Mouse (Mus musculus) CH12.LX (cell line): Measurements from ENCODE around the gene Syn3. TPM values are rescaled to one million over a fixed set of nuclear protein-coding genes. Genes with fewer than 3 reads are reported as not detected.

Source experiments
- DNase-seq: peaks from one replicate; pipeline ENCODE4 v3.0.0-alpha.2; 2013; ENCODE audit errors: extremely low read depth
- H3K27ac ChIP-seq: 2 replicates; pipeline ENCODE4 v1.5.1; 2012; ENCODE audit warnings: low read depth, mild to moderate bottlenecking, control low read depth, moderate library complexity; ENCODE audit not compliant: insufficient read depth
- H3K27me3 ChIP-seq: replicated peaks from 2 replicates; pipeline ENCODE3; 2012; ENCODE audit warnings: inconsistent platforms
- H3K36me3 ChIP-seq, 2 experiments: replicated peaks in 1 of 2; 2 replicates each; pipeline versions ENCODE3 to v1.6.1; 2012; ENCODE audit warnings: inconsistent platforms in 1 of 2, low read length in 1 of 2, mild to moderate bottlenecking in 1 of 2, mixed read lengths in 1 of 2, moderate library complexity in 1 of 2; ENCODE audit not compliant: control insufficient read depth in 1 of 2, insufficient read depth in 1 of 2
- H3K4me1 ChIP-seq, 2 experiments: 2 replicates each; pipeline ENCODE4 v1.6.1; 2012; ENCODE audit warnings: inconsistent platforms in 1 of 2, moderate library complexity in 1 of 2; ENCODE audit not compliant: insufficient read depth in 2 of 2, control insufficient read depth in 1 of 2
- H3K4me2 ChIP-seq: 2 replicates; pipeline ENCODE4 v1.6.1; 2012; ENCODE audit warnings: low read depth, mild to moderate bottlenecking, control low read depth; ENCODE audit not compliant: poor library complexity, insufficient read depth, severe bottlenecking
- H3K4me3 ChIP-seq, 3 experiments: fragments of 150-350 bp in 1 of 3; sonication (generic) in 1 of 3; replicated peaks in 1 of 3; 2 replicates each; pipeline versions ENCODE3 to v1.5.1; 2011 to 2012; ENCODE audit warnings: low read depth in 2 of 3, low read length in 2 of 3, mild to moderate bottlenecking in 2 of 3, moderate library complexity in 2 of 3, control low read depth in 1 of 3, improper control_type of control experiment in 1 of 3, inconsistent platforms in 1 of 3, mixed read lengths in 1 of 3; ENCODE audit not compliant: poor library complexity in 1 of 3
- H3K79me2 ChIP-seq: replicated peaks from 2 replicates; pipeline ENCODE4 v1.6.1; 2012; ENCODE audit warnings: mild to moderate bottlenecking, moderate library complexity; ENCODE audit not compliant: control insufficient read depth, poor library complexity, insufficient read depth, severe bottlenecking; ENCODE audit errors: extremely low read depth
- H3K9ac ChIP-seq: 2 replicates; pipeline ENCODE4 v1.6.1; 2012; ENCODE audit warnings: low read depth, mild to moderate bottlenecking, control low read depth, moderate library complexity; ENCODE audit not compliant: insufficient read depth
- H3K9me3 ChIP-seq: replicated peaks from 2 replicates; pipeline ENCODE3; 2012; ENCODE audit warnings: low read length, inconsistent platforms, mixed read lengths
- BHLHE40 ChIP-seq: IDR thresholded peaks from 2 replicates; pipeline ENCODE4 v1.6.1; 2011; ENCODE audit warnings: mild to moderate bottlenecking, low read depth, low read length, improper control_type of control experiment
- CHD1 ChIP-seq: IDR thresholded peaks from 2 replicates; pipeline ENCODE4 v1.6.1; 2012; ENCODE audit warnings: low read depth, low read length, improper control_type of control experiment, inconsistent platforms
- CHD2 ChIP-seq: IDR thresholded peaks from 2 replicates; pipeline ENCODE4 v1.6.1; 2011; ENCODE audit warnings: low read length, improper control_type of control experiment
- CTCF ChIP-seq, 2 experiments: IDR thresholded peaks in 1 of 2; conservative IDR thresholded peaks in 1 of 2; 2 replicates each; pipeline ENCODE4 v1.5.1; 2011 to 2012; ENCODE audit warnings: low read depth in 2 of 2, low read length in 2 of 2, improper control_type of control experiment in 1 of 2, inconsistent platforms in 1 of 2, mild to moderate bottlenecking in 1 of 2, moderate library complexity in 1 of 2
- ELF1 ChIP-seq: IDR thresholded peaks from 2 replicates; pipeline ENCODE4 v1.6.1; 2014; ENCODE audit warnings: low read depth, mild to moderate bottlenecking, inconsistent platforms, low read length, improper control_type of control experiment
- EP300 ChIP-seq: IDR thresholded peaks from 2 replicates; pipeline ENCODE4 v1.6.1; 2011; ENCODE audit warnings: low read length, improper control_type of control experiment
- ETS1 ChIP-seq: conservative IDR thresholded peaks from 2 replicates; pipeline ENCODE4 v1.6.1; 2012; ENCODE audit warnings: low read depth, mild to moderate bottlenecking, inconsistent platforms, low read length, improper control_type of control experiment, moderate library complexity
- GABPA ChIP-seq: IDR thresholded peaks from 2 replicates; pipeline ENCODE4 v1.6.1; 2012; ENCODE audit warnings: low read depth, low read length, improper control_type of control experiment, inconsistent platforms; ENCODE audit not compliant: insufficient replicate concordance
- HCFC1 ChIP-seq: IDR thresholded peaks from 2 replicates; pipeline ENCODE4 v1.6.1; 2012; ENCODE audit warnings: low read depth, mild to moderate bottlenecking, inconsistent platforms, low read length, improper control_type of control experiment
- IRF4 ChIP-seq: IDR thresholded peaks from 2 replicates; pipeline ENCODE4 v1.6.1; 2014; ENCODE audit warnings: low read depth, mild to moderate bottlenecking, inconsistent platforms, low read length, improper control_type of control experiment
- JUN ChIP-seq: IDR thresholded peaks from 2 replicates; pipeline ENCODE4 v1.6.1; 2011; ENCODE audit warnings: low read depth, mild to moderate bottlenecking, low read length, improper control_type of control experiment, moderate library complexity; ENCODE audit not compliant: insufficient read depth
- JUND ChIP-seq: conservative IDR thresholded peaks from 2 replicates; pipeline ENCODE4 v1.6.1; 2011; ENCODE audit warnings: low read depth, low read length, improper control_type of control experiment
- MAFK ChIP-seq: IDR thresholded peaks from 2 replicates; pipeline ENCODE4 v1.6.1; 2011; ENCODE audit warnings: low read length, improper control_type of control experiment; ENCODE audit not compliant: insufficient replicate concordance
- MYC ChIP-seq: IDR thresholded peaks from 2 replicates; pipeline ENCODE4 v1.6.1; 2011; ENCODE audit warnings: low read depth, mild to moderate bottlenecking, improper control_type of control experiment, low read length
- NELFE ChIP-seq: IDR thresholded peaks from 2 replicates; pipeline ENCODE4 v1.6.1; 2011; ENCODE audit warnings: low read depth, low read length, improper control_type of control experiment
- NRF1 ChIP-seq: IDR thresholded peaks from 2 replicates; pipeline ENCODE4 v1.6.1; 2014; ENCODE audit warnings: low read depth, mild to moderate bottlenecking, inconsistent platforms, low read length, improper control_type of control experiment, moderate library complexity
- PAX5 ChIP-seq: IDR thresholded peaks from 2 replicates; pipeline ENCODE4 v1.6.1; 2012; ENCODE audit warnings: low read length, inconsistent platforms, mixed read lengths
- POLR2A ChIP-seq: IDR thresholded peaks from 2 replicates; pipeline ENCODE4 v1.6.1; 2011; ENCODE audit warnings: low read depth, mild to moderate bottlenecking, improper control_type of control experiment, low read length
- POLR2AphosphoS2 ChIP-seq: IDR thresholded peaks from 2 replicates; pipeline ENCODE4 v1.6.1; 2011; ENCODE audit warnings: low read depth, low read length, improper control_type of control experiment
- RAD21 ChIP-seq: IDR thresholded peaks from 2 replicates; pipeline ENCODE4 v1.6.1; 2011; ENCODE audit warnings: low read depth, mild to moderate bottlenecking, low read length, improper control_type of control experiment, moderate library complexity
- SIN3A ChIP-seq: IDR thresholded peaks from 2 replicates; pipeline ENCODE4 v1.6.1; 2012; ENCODE audit warnings: low read length, improper control_type of control experiment, inconsistent platforms
- SMC3 ChIP-seq: IDR thresholded peaks from 2 replicates; pipeline ENCODE4 v1.6.1; 2011; ENCODE audit warnings: low read depth, low read length, improper control_type of control experiment
- TBP ChIP-seq: conservative IDR thresholded peaks from 2 replicates; pipeline ENCODE4 v1.6.1; 2011; ENCODE audit warnings: low read depth, low read length, improper control_type of control experiment
- TCF12 ChIP-seq: IDR thresholded peaks from 2 replicates; pipeline ENCODE4 v1.6.1; 2014; ENCODE audit warnings: low read depth, mild to moderate bottlenecking, inconsistent platforms, low read length, improper control_type of control experiment
- UBTF ChIP-seq: IDR thresholded peaks from 2 replicates; pipeline ENCODE4 v1.6.1; 2012; ENCODE audit warnings: low read depth, mild to moderate bottlenecking, inconsistent platforms, low read length, improper control_type of control experiment, moderate library complexity
- USF2 ChIP-seq: conservative IDR thresholded peaks from 2 replicates; pipeline ENCODE4 v1.6.1; 2011; ENCODE audit warnings: low read depth, low read length, improper control_type of control experiment
- ZKSCAN1 ChIP-seq: IDR thresholded peaks from 2 replicates; pipeline ENCODE4 v1.6.1; 2012; ENCODE audit warnings: low read depth, inconsistent platforms, low read length, improper control_type of control experiment, borderline replicate concordance
- ZMIZ1 ChIP-seq: IDR thresholded peaks from 2 replicates; pipeline ENCODE4 v1.6.1; 2012; ENCODE audit warnings: low read depth, mild to moderate bottlenecking, inconsistent platforms, low read length, improper control_type of control experiment
- ZNF384 ChIP-seq: IDR thresholded peaks from 2 replicates; pipeline ENCODE4 v1.6.1; 2012; ENCODE audit warnings: low read depth, low read length, improper control_type of control experiment, inconsistent platforms
- dilution Hi-C: fragments of 300-500 bp; cut with MboI; formaldehyde crosslinking; loops from 2 replicates; pipeline ENCODE4 v1.14.3; 2020; ENCODE audit warnings: low sequenced_read_pairs; ENCODE audit not compliant: extremely low pct_unique_long_range_greater_than_20kb, extremely low pct_ligation_motif_present
- in situ Hi-C: fragments of 300-500 bp; cut with MboI; formaldehyde crosslinking; loops from 3 replicates; pipeline ENCODE4 v1.14.3; 2019; ENCODE audit warnings: low sequenced_read_pairs, low pct_ligation_motif_present, low pct_unique_long_range_greater_than_20kb, mixed read lengths
- polyA plus RNA-seq: library from polyadenylated mRNA; unstranded; fragments of >175 nt; gene quantifications from 2 replicates; pipeline ENCODE4 v1.2.1, GENCODE M21; 2012; ENCODE audit warnings: low read depth; ENCODE audit not compliant: insufficient read length
- total RNA-seq, 2 experiments: library from RNA; depleted of rRNA; stranded (reverse); fragments of 300-350 nt in 1 of 2; fragments of >200 nt in 1 of 2; gene quantifications; 2 replicates each; pipeline ENCODE4 v1.2.3; 2012 to 2014

Syn3 gene
- total and polyA plus RNA-seq, 3 experiments = 2.8 to 8.9 (median 5.6) TPM

GRCm38 (mm10) chr10:86137589-86138173 is 361.0 kb downstream of the Syn3 start:
- in situ Hi-C loops (no loop called here), dilution Hi-C loops (no loop called here)
- H3K4me1 ChIP-seq = no peaks in the 10 kb centered on the region
- no peak for DNase-seq
- H3K36me3 ChIP-seq = no peaks in the 10 kb centered on the region
- H3K27me3 ChIP-seq = no peaks in the 10 kb centered on the region
- no peaks in the 10 kb centered on the region for H3K79me2 ChIP-seq
- H3K27ac ChIP-seq = no peak overlapping the region
- H3K4me3 ChIP-seq = no peak overlapping the region
- no peak overlapping the region for H3K4me2 ChIP-seq
- no peak overlapping the region for H3K9ac ChIP-seq
- no peaks in the 10 kb centered on the region for H3K9me3 ChIP-seq
- no peak for TF ChIP-seq HCFC1
- TF ChIP-seq POLR2A = no peak
- TF ChIP-seq BHLHE40 = no peak
- TF ChIP-seq ELF1 = no peak
- TF ChIP-seq CHD2 = no peak
- TF ChIP-seq CHD1 = no peak
- TF ChIP-seq MYC = no peak
- TF ChIP-seq USF2 = no peak
- TF ChIP-seq CTCF (conservative IDR thresholded peaks at IDR 0.05 in 1 of 2, IDR thresholded peaks at IDR 0.05 in 1 of 2; ENCODE audit: low read depth in 2 of 2, low read length in 2 of 2) = no peak
- TF ChIP-seq PAX5 = no peak
- no peak for TF ChIP-seq ZNF384
- TF ChIP-seq TBP = no peak
- no peak for TF ChIP-seq UBTF
- no peak for TF ChIP-seq NRF1
- TF ChIP-seq SMC3 = no peak
- no peak for TF ChIP-seq EP300
- no peak for TF ChIP-seq POLR2AphosphoS2
- TF ChIP-seq TCF12 = no peak
- TF ChIP-seq ZMIZ1 = no peak
- TF ChIP-seq, all 38 proteins: peak for 0

DNA sequence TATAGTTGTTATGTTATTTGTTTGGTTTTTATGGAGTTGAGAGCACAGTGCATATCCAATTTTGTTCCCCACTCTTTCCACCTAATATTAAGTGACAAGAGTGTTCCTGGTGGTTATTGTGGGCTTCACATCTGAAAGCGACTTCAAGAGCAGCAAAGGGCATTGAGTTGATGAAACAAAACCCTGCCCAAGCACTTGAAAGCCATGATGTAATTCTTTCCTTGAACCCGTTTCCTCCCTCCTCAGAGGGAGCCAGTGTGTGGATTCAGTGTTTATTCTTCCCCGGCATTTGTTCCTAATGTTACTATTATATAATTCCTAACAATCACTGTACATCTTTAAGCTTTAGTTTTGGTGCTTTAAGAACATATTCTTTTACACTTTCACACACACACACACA is 361.6 kb downstream of the Syn3 start:
- no peak overlapping the region for H3K4me2 ChIP-seq
- H3K27me3 ChIP-seq = no peaks in the 10 kb centered on the region
- H3K27ac ChIP-seq = no peak overlapping the region
- H3K9me3 ChIP-seq = no peaks in the 10 kb centered on the region
- H3K36me3 ChIP-seq = no peaks in the 10 kb centered on the region
- H3K9ac ChIP-seq = no peak overlapping the region
- no peak for DNase-seq
- H3K4me1 ChIP-seq = no peaks in the 10 kb centered on the region
- no peak overlapping the region for H3K4me3 ChIP-seq
- no peaks in the 10 kb centered on the region for H3K79me2 ChIP-seq
- in situ Hi-C loops = no loop called here
- dilution Hi-C loops = no loop called here
- TF ChIP-seq GABPA (no peak), USF2 (no peak), HCFC1 (no peak), JUND (no peak), ETS1 (no peak), TBP (no peak), ZNF384 (no peak), MAFK (no peak), CHD2 (no peak), RAD21 (no peak), ZKSCAN1 (no peak), SIN3A (no peak), ELF1 (no peak), JUN (no peak), SMC3 (no peak), UBTF (no peak), NELFE (no peak), BHLHE40 (no peak), IRF4 (no peak)
